Mouse (Mus musculus): ENCODE results near the gene Mybpc1.

DNA sequence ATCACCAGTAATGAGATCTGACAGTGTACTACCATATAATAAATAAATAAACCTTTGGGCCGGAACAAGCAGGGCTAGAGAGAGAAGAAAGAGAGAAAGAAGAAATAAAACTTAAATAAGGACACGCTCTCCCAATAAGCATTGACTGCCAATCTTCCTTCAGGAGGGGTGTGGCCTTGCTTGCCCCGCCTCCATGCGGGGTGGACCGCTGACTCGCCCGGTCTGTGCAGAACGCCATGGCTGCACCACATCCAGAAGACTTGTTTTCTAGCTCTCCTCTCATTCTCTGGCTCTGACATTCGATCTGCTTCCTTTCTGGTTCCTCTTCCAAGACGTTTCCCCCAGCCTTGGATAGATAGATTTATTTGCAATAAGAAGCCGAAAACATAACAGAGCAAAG is 8.1 kb upstream of the Mybpc1 start:
- TF ChIP-seq CTCF (IDR thresholded peaks at IDR 0.05; ENCODE audit: insufficient read depth, low read depth, low read length) (no peak), POLR2A (IDR thresholded peaks at IDR 0.05; ENCODE audit: insufficient read depth, low read depth, low read length) (no peak)

All from olfactory bulb, adult 2 months (tissue).